Comparison of ENCODE assay signal across 10 mouse cellular contexts in the genomic region with DNA sequence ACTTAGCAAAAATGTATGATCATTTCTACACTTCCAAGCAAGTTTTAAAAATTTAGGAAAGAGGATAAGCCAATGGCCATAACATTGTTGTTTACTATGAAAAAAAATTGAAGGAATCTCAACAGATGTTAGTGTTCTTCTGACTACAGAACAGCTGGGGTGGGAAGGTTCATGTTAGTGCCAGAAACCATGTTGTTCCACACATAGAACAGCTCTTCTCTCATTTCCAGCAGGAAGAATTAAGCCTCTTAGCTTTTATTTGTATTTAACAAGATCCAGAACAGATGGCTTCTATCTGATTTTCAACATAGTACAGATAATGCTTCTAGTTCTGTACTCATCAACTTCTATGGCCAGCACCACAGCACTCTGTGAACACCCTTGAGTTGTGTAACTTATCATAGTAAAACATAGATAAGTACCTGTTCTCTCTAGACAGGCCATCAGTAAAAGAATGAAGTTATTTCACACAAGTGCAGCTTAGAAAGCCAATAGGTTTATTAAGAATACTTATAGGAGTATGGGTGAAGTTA.
"Had no signal": no experiment of that assay in that cellular context is flagged by ENCODE, and none has a peak within 500 bp of the region (broad histone marks: within the 10 kb centered on the region; RNA-seq: fewer than 3 reads in every experiment).

No protein-coding gene starts in this region.

- DNase-seq: kidney, adult 8-10 months; kidney, postnatal 14 days; left cerebral cortex, postnatal 4 days; thymus, postnatal 4 days had no signal

- H3K9me3 ChIP-seq: limb, embryonic 15.5 days; liver, embryonic 12.5 days; midbrain, embryonic 15.5 days; neural tube, embryonic 12.5 days had no signal

- H3K4me2 ChIP-seq: limb, embryonic 15.5 days; liver, embryonic 12.5 days; midbrain, embryonic 11.5 days; midbrain, embryonic 15.5 days; neural tube, embryonic 12.5 days had no signal

- H3K27me3 ChIP-seq: limb, embryonic 15.5 days; liver, embryonic 12.5 days; midbrain, embryonic 15.5 days; neural tube, embryonic 12.5 days had no signal

- ATAC-seq: inflammation-experienced regulatory T-cells, adult 6 months; liver, embryonic 12.5 days; midbrain, embryonic 15.5 days had no signal

- H3K27ac ChIP-seq: limb, embryonic 15.5 days; liver, embryonic 12.5 days; midbrain, embryonic 15.5 days; neural tube, embryonic 12.5 days had no signal

- H3K36me3 ChIP-seq: limb, embryonic 15.5 days; liver, embryonic 12.5 days; midbrain, embryonic 15.5 days; neural tube, embryonic 12.5 days had no signal

- H3K9ac ChIP-seq: limb, embryonic 15.5 days; liver, embryonic 12.5 days; midbrain, embryonic 15.5 days; neural tube, embryonic 12.5 days had no signal

- H3K4me3 ChIP-seq: limb, embryonic 15.5 days; liver, embryonic 12.5 days; midbrain, embryonic 15.5 days; neural tube, embryonic 12.5 days had no signal

- H3K4me1 ChIP-seq: limb, embryonic 15.5 days; liver, embryonic 12.5 days; midbrain, embryonic 15.5 days; neural tube, embryonic 12.5 days had no signal
